Mouse (Mus musculus) liver, adult 2 months (tissue): ENCODE measurements around the gene Usp39. TPM values are rescaled to one million over a fixed set of nuclear protein-coding genes. Genes with fewer than 3 reads are reported as not detected.

Experiments
- DNase-seq: peaks from one replicate; pipeline ENCODE4 v3.0.0-alpha.2; 2011; ENCODE audit warnings: low read depth, low spot score; ENCODE audit errors: extremely low read depth
- H3K27ac ChIP-seq: fragments of 200-500 bp; replicated peaks from 2 replicates; pipeline ENCODE4 v1.5.1; 2012; ENCODE audit warnings: low read depth, mild to moderate bottlenecking, control low read depth, inconsistent platforms, low read length; ENCODE audit not compliant: insufficient read depth
- H3K27me3 ChIP-seq: fragments of 200-500 bp; 2 replicates; pipeline ENCODE4 v1.6.1; 2012; ENCODE audit warnings: mild to moderate bottlenecking, moderate library complexity, low read length, inconsistent platforms; ENCODE audit not compliant: control insufficient read depth, insufficient read depth
- H3K36me3 ChIP-seq: fragments of 200-500 bp; 2 replicates; pipeline ENCODE4 v1.6.1; 2012; ENCODE audit warnings: low read length, inconsistent platforms; ENCODE audit not compliant: control insufficient read depth, insufficient read depth
- H3K4me1 ChIP-seq: fragments of 200-500 bp; 2 replicates; pipeline ENCODE4 v1.6.1; 2011; ENCODE audit warnings: low read length; ENCODE audit not compliant: control insufficient read depth, insufficient read depth
- H3K4me3 ChIP-seq: fragments of 200-500 bp; 2 replicates; pipeline ENCODE4 v1.5.1; 2011; ENCODE audit warnings: low read depth, mild to moderate bottlenecking, control low read depth, low read length, moderate library complexity; ENCODE audit not compliant: insufficient read depth
- H3K79me2 ChIP-seq: fragments of 200-500 bp; 2 replicates; pipeline ENCODE4 v1.6.1; 2012; ENCODE audit warnings: inconsistent platforms, mild to moderate bottlenecking, low read length, moderate library complexity; ENCODE audit not compliant: control insufficient read depth, insufficient read depth
- H3K9ac ChIP-seq: fragments of 200-500 bp; 2 replicates; pipeline ENCODE4 v1.6.1; 2012; ENCODE audit warnings: low read depth, mild to moderate bottlenecking, control low read depth, inconsistent platforms, low read length
- CTCF ChIP-seq: fragments of 200-500 bp; IDR thresholded peaks from 2 replicates; pipeline ENCODE4 v1.5.1; 2011; ENCODE audit warnings: low read depth, low read length, control low read depth
- POLR2A ChIP-seq: fragments of 200-500 bp; IDR thresholded peaks from 2 replicates; pipeline ENCODE4 v1.6.1; 2011; ENCODE audit warnings: low read length, control low read depth; ENCODE audit not compliant: insufficient read depth; ENCODE audit errors: extremely low read depth
- WGBS: fragments of 180-500 bp; shearing (Covaris S2); methylation state at CpG from one replicate; pipeline ENCODE4 v1.1.7; 2018; 5-methylcytosine and 5-hydroxymethylcytosine counted together
- polyA plus RNA-seq: library from polyadenylated mRNA; depleted of rRNA; stranded (reverse); fragments of >200 nt; gene quantifications from 2 replicates; pipeline ENCODE4 v1.2.3, GENCODE M21; 2012
- total RNA-seq: library from RNA; depleted of rRNA; stranded (reverse); fragments of >200 nt; gene quantifications from 2 replicates; pipeline ENCODE4 v1.2.3, GENCODE M21; 2014

Gene Usp39
- total and polyA plus RNA-seq, 2 experiments, result 10.5 to 15.2 TPM

GRCm38 (mm10) chr6:72345633-72346032, 649 bp upstream of the Usp39 start:
- no peak for DNase-seq
- H3K27ac ChIP-seq, result no peak overlapping the region
- 39% methylated on average over 6 of the region's 6 CpGs for WGBS
- H3K36me3 ChIP-seq, result peaks cover 8% of the 10 kb centered on the region
- peaks cover 18% of the 10 kb centered on the region for H3K4me1 ChIP-seq
- H3K79me2 ChIP-seq, result peaks cover 25% of the 10 kb centered on the region; the same call in 1 of the 2 replicates
- H3K9ac ChIP-seq, result no peak overlapping the region
- no peaks in the 10 kb centered on the region for H3K27me3 ChIP-seq
- TF ChIP-seq POLR2A, result no peak
- no peak for TF ChIP-seq CTCF
- H3K4me3 ChIP-seq, result no peak overlapping the region

GRCm38 (mm10) chr6:72344396-72345073, 449 bp downstream of the Usp39 start:
- DNase-seq, result no peak
- peaks cover 26% of the 10 kb centered on the region; the same call in 1 of the 2 replicates for H3K79me2 ChIP-seq
- H3K4me3 ChIP-seq, result peak overlapping the region; percentile 95
- peaks cover 4% of the 10 kb centered on the region for H3K36me3 ChIP-seq
- H3K27me3 ChIP-seq, result no peaks in the 10 kb centered on the region
- under 1% methylated on average over 42 of the region's 42 CpGs for WGBS
- peak overlapping the region; percentile 96 for H3K9ac ChIP-seq
- peaks cover 18% of the 10 kb centered on the region for H3K4me1 ChIP-seq
- TF ChIP-seq POLR2A (no peak), CTCF (no peak)
- peak overlapping the region; percentile 78 for H3K27ac ChIP-seq

GRCm38 (mm10) chr6:72340481-72340880, 4.5 kb downstream of the Usp39 start:
- H3K27ac ChIP-seq, result no peak overlapping the region
- WGBS, result 15% methylated on average over 2 of the region's 2 CpGs
- no peak for TF ChIP-seq POLR2A
- TF ChIP-seq CTCF, result no peak
- peaks cover 26% of the 10 kb centered on the region for H3K36me3 ChIP-seq
- peaks cover 6% of the 10 kb centered on the region; the same call in 1 of the 2 replicates for H3K4me1 ChIP-seq
- no peaks in the 10 kb centered on the region for H3K27me3 ChIP-seq
- peaks cover 20% of the 10 kb centered on the region; the same call in 1 of the 2 replicates for H3K79me2 ChIP-seq
- H3K9ac ChIP-seq, result no peak overlapping the region
- peak; percentile 83 for DNase-seq
- H3K4me3 ChIP-seq, result no peak overlapping the region

- no peak overlapping the region for H3K27ac ChIP-seq
- no peak for TF ChIP-seq POLR2A
- no peak for TF ChIP-seq CTCF
Measured at GRCm38 (mm10) chr6:72333111-72333510, 11.9 kb downstream of the Usp39 start.

GRCm38 (mm10) chr6:72330133-72330532, 14.9 kb downstream of the Usp39 start:
- Histone ChIP-seq H3K27ac (no peak overlapping the region), H3K4me1 (no peaks in the 10 kb centered on the region), H3K9ac (no peak overlapping the region), H3K4me3 (no peak overlapping the region), H3K36me3 (peaks cover 55% of the 10 kb centered on the region), H3K79me2 (no peaks in the 10 kb centered on the region), H3K27me3 (no peaks in the 10 kb centered on the region)
- DNase-seq, result no peak
- WGBS, result 93% methylated on average over 4 of the region's 4 CpGs
- no peak for TF ChIP-seq POLR2A
- TF ChIP-seq CTCF, result no peak

More at GRCm38 (mm10) chr6:72333111-72333510, 11.9 kb downstream of the Usp39 start:
- no peaks in the 10 kb centered on the region for H3K79me2 ChIP-seq
- H3K4me3 ChIP-seq, result no peak overlapping the region
- H3K9ac ChIP-seq, result no peak overlapping the region
- no peak for DNase-seq
- H3K36me3 ChIP-seq, result peaks cover 53% of the 10 kb centered on the region
- 79% methylated on average over 5 of the region's 5 CpGs for WGBS
- no peaks in the 10 kb centered on the region for H3K4me1 ChIP-seq
- no peaks in the 10 kb centered on the region for H3K27me3 ChIP-seq

- Histone ChIP-seq H3K27me3 (no peaks in the 10 kb centered on the region), H3K36me3 (peaks cover 59% of the 10 kb centered on the region), H3K9ac (no peak overlapping the region), H3K27ac (no peak overlapping the region), H3K4me3 (no peak overlapping the region), H3K4me1 (no peaks in the 10 kb centered on the region), H3K79me2 (no peaks in the 10 kb centered on the region)
- WGBS, result 94% methylated on average over 5 of the region's 5 CpGs
- TF ChIP-seq POLR2A (no peak), CTCF (no peak)
- DNase-seq, result no peak
Measured at GRCm38 (mm10) chr6:72329019-72329418, 16.0 kb downstream of the Usp39 start.
